ENCODE assay signal across 8 mouse cellular contexts in the genomic region with DNA sequence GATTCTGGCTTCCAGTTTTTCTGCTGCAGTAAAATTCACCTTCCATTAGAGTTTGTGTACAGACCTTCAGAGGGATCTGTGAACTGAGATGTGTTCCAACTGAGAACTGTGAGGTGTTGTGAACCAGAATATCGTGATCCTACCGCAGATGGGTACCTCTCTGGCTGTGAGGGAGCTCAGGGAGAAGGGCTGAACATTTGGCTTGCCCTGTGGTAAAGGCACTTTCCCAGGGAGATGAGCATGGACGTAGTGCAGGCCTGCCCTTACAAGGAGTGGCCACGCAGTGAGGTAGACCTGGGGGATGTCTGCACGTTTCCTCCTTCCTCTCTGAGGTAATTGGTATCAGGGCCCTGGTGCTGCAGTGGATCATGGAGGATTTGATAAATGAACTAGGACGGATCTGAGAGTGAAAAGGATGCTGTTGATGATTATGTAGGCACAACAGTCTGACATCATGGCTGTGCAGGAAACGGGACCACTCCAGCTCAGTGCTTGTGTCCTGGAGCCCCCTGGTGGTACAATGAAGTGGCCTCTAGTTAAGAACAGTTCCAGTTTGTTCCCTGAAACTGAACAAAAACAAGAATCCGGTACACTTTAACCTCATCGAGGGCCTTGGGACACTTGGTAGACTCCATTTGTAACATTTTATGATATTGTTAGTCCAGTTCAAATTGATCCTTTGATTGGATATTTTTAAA. TPM values are rescaled to one million over a fixed set of nuclear protein-coding genes. Genes with fewer than 3 reads are reported as not detected.
DNase-seq lines count a peak whose midpoint lies in the region; ATAC-seq and TF ChIP-seq lines count a peak whose summit lies in the region.

No protein-coding gene starts in this region.

- no peaks in the 10 kb centered on the region for H3K9me3 ChIP-seq in heart, postnatal 0 days (replicated peaks; ENCODE audit: control insufficient read depth, low read length)
- no peaks in the 10 kb centered on the region for H3K9me3 ChIP-seq in forebrain, postnatal 0 days (ENCODE audit: low read length)
- H3K9me3 ChIP-seq in midbrain, postnatal 0 days (ENCODE audit: low read length) = no peaks in the 10 kb centered on the region

- intact Hi-C loops in heart, postnatal 25 days (cut with DNase I) = loop anchor here (1.0 kb wide), 1 partner anchor 33 kb away; no protein-coding TSS in a partner anchor
- intact Hi-C loops in left cerebral cortex, postnatal 25 days (cut with DNase I) = loop anchor here (1.0 kb wide), 1 partner anchor 33 kb away; no protein-coding TSS in a partner anchor

- peak; percentile 89 for TF ChIP-seq CTCF in heart, postnatal 0 days (IDR thresholded peaks at IDR 0.05; ENCODE audit: low read depth)
- TF ChIP-seq CTCF in forebrain, postnatal 0 days (IDR thresholded peaks at IDR 0.05; ENCODE audit: low read depth) = peak; percentile 81
- peak; percentile 87 for TF ChIP-seq CTCF in midbrain, postnatal 0 days (IDR thresholded peaks at IDR 0.05)

- 53% methylated on average over 9 of the region's 9 CpGs for WGBS in heart, postnatal 0 days
- 57% methylated on average over 9 of the region's 9 CpGs for WGBS in forebrain, postnatal 0 days
- WGBS in midbrain, postnatal 0 days = 60% methylated on average over 9 of the region's 9 CpGs

- TF ChIP-seq EP300 in heart, postnatal 0 days (IDR thresholded peaks at IDR 0.05; ENCODE audit: low read depth) = no peak

- DNase-seq in heart, postnatal 0 days (ENCODE audit: low spot score) = peak; percentile 83
- no peak for DNase-seq in heart, postnatal 25 days (ENCODE audit: low spot score)
- DNase-seq in CD4-positive, CD25-positive, alpha-beta regulatory T cell, adult 2 months (ENCODE audit: low read depth, low spot score) = peak; percentile 80
- DNase-seq in brain, adult 2 months (ENCODE audit: low read depth, low spot score) = peak; percentile 83
- DNase-seq in forebrain, postnatal 0 days = peak; percentile 79
- peak; percentile 54 to 57 for DNase-seq in left cerebral cortex, postnatal 25 days (ENCODE audit: low spot score in 2 of 2)
- peak; percentile 84 for DNase-seq in midbrain, postnatal 0 days (ENCODE audit: low spot score)
- peak; percentile 86 for DNase-seq in thymus, postnatal 14 days

- H3K27me3 ChIP-seq in heart, postnatal 0 days (ENCODE audit: control insufficient read depth, insufficient read depth, low read length) = no peaks in the 10 kb centered on the region
- H3K27me3 ChIP-seq in forebrain, postnatal 0 days (ENCODE audit: insufficient read depth, low read length) = no peaks in the 10 kb centered on the region
- H3K27me3 ChIP-seq in midbrain, postnatal 0 days (ENCODE audit: insufficient read depth, low read length) = no peaks in the 10 kb centered on the region

- peak; percentile 71 for ATAC-seq in heart, postnatal 0 days (ENCODE audit: insufficient read depth, low read depth)
- ATAC-seq in forebrain, postnatal 0 days = peak; percentile 94
- peak; percentile 71; the same call in 1 of the 2 replicates for ATAC-seq in midbrain, postnatal 0 days (ENCODE audit: low FRiP score)

- H3K4me2 ChIP-seq in heart, postnatal 0 days (ENCODE audit: low read depth, low read length) = no peak overlapping the region
- no peak overlapping the region for H3K4me2 ChIP-seq in forebrain, postnatal 0 days (ENCODE audit: low read depth)
- no peak overlapping the region for H3K4me2 ChIP-seq in midbrain, postnatal 0 days (ENCODE audit: low read depth, low read length, poor library complexity, severe bottlenecking)

- H3K36me3 ChIP-seq in heart, postnatal 0 days (replicated peaks; ENCODE audit: control insufficient read depth, insufficient read depth, low read length) = no peaks in the 10 kb centered on the region
- H3K36me3 ChIP-seq in forebrain, postnatal 0 days (ENCODE audit: insufficient read depth) = peaks cover 32% of the 10 kb centered on the region
- peaks cover 36% of the 10 kb centered on the region for H3K36me3 ChIP-seq in midbrain, postnatal 0 days (ENCODE audit: insufficient read depth, low read length)

- no peak overlapping the region for H3K9ac ChIP-seq in heart, postnatal 0 days (replicated peaks; ENCODE audit: low read depth, low read length)
- H3K9ac ChIP-seq in forebrain, postnatal 0 days = no peak overlapping the region
- no peak overlapping the region for H3K9ac ChIP-seq in midbrain, postnatal 0 days (replicated peaks; ENCODE audit: low read length, poor library complexity, severe bottlenecking)

- H3K4me3 ChIP-seq in heart, postnatal 0 days (ENCODE audit: low read depth, low read length) = no peak overlapping the region
- H3K4me3 ChIP-seq in forebrain, postnatal 0 days (ENCODE audit: low read depth, low read length) = no peak overlapping the region
- no peak overlapping the region for H3K4me3 ChIP-seq in midbrain, postnatal 0 days (ENCODE audit: low read depth, low read length)

- H3K27ac ChIP-seq in heart, postnatal 0 days (ENCODE audit: low read depth) = no peak overlapping the region
- no peak overlapping the region for H3K27ac ChIP-seq in forebrain, postnatal 0 days (ENCODE audit: low read depth, low read length)
- H3K27ac ChIP-seq in midbrain, postnatal 0 days (ENCODE audit: low read depth, low read length) = no peak overlapping the region

- H3K4me1 ChIP-seq in heart, postnatal 0 days (ENCODE audit: control insufficient read depth, insufficient read depth) = peaks cover 14% of the 10 kb centered on the region; the same call in 1 of the 2 replicates
- H3K4me1 ChIP-seq in forebrain, postnatal 0 days (ENCODE audit: insufficient read depth) = no peaks in the 10 kb centered on the region
- no peaks in the 10 kb centered on the region for H3K4me1 ChIP-seq in midbrain, postnatal 0 days (ENCODE audit: insufficient read depth, low read length)

RNA-seq across cellular contexts. Expression of a gene that starts 8.3 kb away (rescaled TPM):
- 7.1 and 8.9 TPM in 2 replicates for total RNA-seq in heart, postnatal 0 days (2014; rRNA removed; ENCODE audit: low replicate concordance)
- polyA plus RNA-seq in heart, postnatal 0 days (2015; fragmentation: Nextera tagmentation; extraction: Ambion mirVana) = 6.6 and 7.0 TPM in 2 replicates
- 1 to 10 TPM; 5.6 to 6.2 TPM for total RNA-seq in heart, postnatal 25 days (2021)
- total RNA-seq in forebrain, postnatal 0 days (2014; rRNA removed) = 8.5 and 11.0 TPM in 2 replicates
- polyA plus RNA-seq in forebrain, postnatal 0 days (2015; fragmentation: Nextera tagmentation; extraction: Ambion mirVana) = 3.6 and 6.1 TPM in 2 replicates
- 1 to 10 TPM; 8.3 to 8.9 TPM for total RNA-seq in left cerebral cortex, postnatal 25 days (2021)
- 7.2 and 11.7 TPM in 2 replicates for total RNA-seq in midbrain, postnatal 0 days (2014; rRNA removed)
- polyA plus RNA-seq in midbrain, postnatal 0 days (2015; fragmentation: Nextera tagmentation; extraction: Ambion mirVana) = 6.1 and 7.9 TPM in 2 replicates

RNA-seq across cellular contexts. Expression of a gene that starts 20.4 kb away (rescaled TPM):
- 0.62 and 4.9 TPM in 2 replicates for total RNA-seq in heart, postnatal 0 days (2014; rRNA removed; ENCODE audit: low replicate concordance)
- 0.68 and 1.1 TPM in 2 replicates for polyA plus RNA-seq in heart, postnatal 0 days (2015; fragmentation: Nextera tagmentation; extraction: Ambion mirVana)
- 1 to 10 TPM in 1 of 2 experiments, under 1 TPM in 1; 0.95 to 1.2 TPM for total RNA-seq in heart, postnatal 25 days (2021)
- 24.2 and 26.3 TPM in 2 replicates for total RNA-seq in forebrain, postnatal 0 days (2014; rRNA removed)
- polyA plus RNA-seq in forebrain, postnatal 0 days (2015; fragmentation: Nextera tagmentation; extraction: Ambion mirVana) = 22.9 and 25.1 TPM in 2 replicates
- 10 to 100 TPM; 79.5 to 92.4 TPM for total RNA-seq in left cerebral cortex, postnatal 25 days (2021)
- 26.7 and 28.6 TPM in 2 replicates for total RNA-seq in midbrain, postnatal 0 days (2014; rRNA removed)
- 27.7 and 30.2 TPM in 2 replicates for polyA plus RNA-seq in midbrain, postnatal 0 days (2015; fragmentation: Nextera tagmentation; extraction: Ambion mirVana)

RNA-seq across cellular contexts. Expression of a gene that starts 40.3 kb away (rescaled TPM):
- total RNA-seq in heart, postnatal 0 days (2014; rRNA removed; ENCODE audit: low replicate concordance) = 1.4 and 24.8 TPM in 2 replicates
- polyA plus RNA-seq in heart, postnatal 0 days (2015; fragmentation: Nextera tagmentation; extraction: Ambion mirVana) = 0.71 and 1.0 TPM in 2 replicates
- total RNA-seq in heart, postnatal 25 days (2021) = under 1 TPM; 0.29 to 0.50 TPM
- 0.08 and 2.0 TPM in 2 replicates for total RNA-seq in forebrain, postnatal 0 days (2014; rRNA removed)
- polyA plus RNA-seq in forebrain, postnatal 0 days (2015; fragmentation: Nextera tagmentation; extraction: Ambion mirVana) = 0.19 and 0.25 TPM in 2 replicates
- 1 to 10 TPM in 1 of 2 experiments, under 1 TPM in 1; 0.28 to 1.0 TPM for total RNA-seq in left cerebral cortex, postnatal 25 days (2021)
- total RNA-seq in midbrain, postnatal 0 days (2014; rRNA removed) = 0.42 and 0.55 TPM in 2 replicates
- 0.16 and 0.39 TPM in 2 replicates for polyA plus RNA-seq in midbrain, postnatal 0 days (2015; fragmentation: Nextera tagmentation; extraction: Ambion mirVana)

RNA-seq across cellular contexts. Expression of a gene that starts 51.1 kb away (rescaled TPM):
- 0.58 TPM in 1 of 2 replicates, not detected in the other for total RNA-seq in heart, postnatal 0 days (2014; rRNA removed; ENCODE audit: low replicate concordance)
- 0.04 and 0.12 TPM in 2 replicates for polyA plus RNA-seq in heart, postnatal 0 days (2015; fragmentation: Nextera tagmentation; extraction: Ambion mirVana)
- total RNA-seq in heart, postnatal 25 days (2021) = under 1 TPM; 0.08 to 0.16 TPM
- 0.08 and 0.24 TPM in 2 replicates for total RNA-seq in forebrain, postnatal 0 days (2014; rRNA removed)
- polyA plus RNA-seq in forebrain, postnatal 0 days (2015; fragmentation: Nextera tagmentation; extraction: Ambion mirVana) = 0.20 and 0.21 TPM in 2 replicates
- total RNA-seq in left cerebral cortex, postnatal 25 days (2021) = under 1 TPM; 0.18 to 0.21 TPM
- total RNA-seq in midbrain, postnatal 0 days (2014; rRNA removed) = 0.05 TPM in 1 of 2 replicates, not detected in the other
- polyA plus RNA-seq in midbrain, postnatal 0 days (2015; fragmentation: Nextera tagmentation; extraction: Ambion mirVana) = 0.09 and 0.10 TPM in 2 replicates
